Mouse (Mus musculus): Measurements from ENCODE around the gene Plac8. TPM values are rescaled to one million over a fixed set of nuclear protein-coding genes. Genes with fewer than 3 reads are reported as not detected.

Gene Plac8
- polyA plus RNA-seq, 1 experiment from 2014 or later, result 1.2 TPM

GRCm38 (mm10) chr5:100573256-100573655, 1.2 kb upstream of the Plac8 start:
- ATAC-seq (ENCODE audit: low FRiP score, low read depth), result no peak
- H3K27me3 ChIP-seq, result no peaks in the 10 kb centered on the region
- no peaks in the 10 kb centered on the region for H3K4me1 ChIP-seq
- no peak overlapping the region for H3K4me3 ChIP-seq
- H3K36me3 ChIP-seq, result no peaks in the 10 kb centered on the region
- no peak overlapping the region for H3K27ac ChIP-seq (replicated peaks)
- no peak overlapping the region for H3K4me2 ChIP-seq (replicated peaks)
- H3K9me3 ChIP-seq, result no peaks in the 10 kb centered on the region
- 91% methylated on average over 5 of the region's 5 CpGs for WGBS
- H3K9ac ChIP-seq (replicated peaks), result no peak overlapping the region

GRCm38 (mm10) chr5:100570716-100571115, 1.3 kb downstream of the Plac8 start:
- H3K4me2 ChIP-seq (replicated peaks), result no peak overlapping the region
- H3K4me3 ChIP-seq, result no peak overlapping the region
- no peak overlapping the region for H3K27ac ChIP-seq (replicated peaks)
- no peaks in the 10 kb centered on the region for H3K36me3 ChIP-seq
- no peak overlapping the region for H3K9ac ChIP-seq (replicated peaks)
- H3K27me3 ChIP-seq, result no peaks in the 10 kb centered on the region
- WGBS, result 56% methylated on average over 8 of the region's 8 CpGs
- no peak for ATAC-seq (ENCODE audit: low FRiP score, low read depth)
- H3K9me3 ChIP-seq, result no peaks in the 10 kb centered on the region
- no peaks in the 10 kb centered on the region for H3K4me1 ChIP-seq

- no peaks in the 10 kb centered on the region for H3K27me3 ChIP-seq
- no peaks in the 10 kb centered on the region for H3K9me3 ChIP-seq
- no peaks in the 10 kb centered on the region for H3K36me3 ChIP-seq
- H3K9ac ChIP-seq (replicated peaks), result no peak overlapping the region
- H3K27ac ChIP-seq (replicated peaks), result no peak overlapping the region
- WGBS, result 81% methylated on average over 13 of the region's 13 CpGs
- H3K4me3 ChIP-seq, result no peak overlapping the region
- ATAC-seq (ENCODE audit: low FRiP score, low read depth), result no peak
- no peaks in the 10 kb centered on the region for H3K4me1 ChIP-seq
- H3K4me2 ChIP-seq (replicated peaks), result no peak overlapping the region
Observed at GRCm38 (mm10) chr5:100569997-100570595, 1.9 kb downstream of the Plac8 start.

- Histone ChIP-seq H3K4me2 (replicated peaks) (no peak overlapping the region), H3K4me3 (no peak overlapping the region), H3K9ac (replicated peaks) (no peak overlapping the region), H3K27ac (replicated peaks) (no peak overlapping the region), H3K36me3 (no peaks in the 10 kb centered on the region), H3K27me3 (no peaks in the 10 kb centered on the region), H3K9me3 (no peaks in the 10 kb centered on the region), H3K4me1 (no peaks in the 10 kb centered on the region)
- no peak for ATAC-seq (ENCODE audit: low FRiP score, low read depth)
- 80% methylated on average over 18 of the region's 18 CpGs for WGBS
Observed at GRCm38 (mm10) chr5:100569250-100569934, 2.7 kb downstream of the Plac8 start.

GRCm38 (mm10) chr5:100568802-100569201, 3.2 kb downstream of the Plac8 start:
- no peak overlapping the region for H3K9ac ChIP-seq (replicated peaks)

GRCm38 (mm10) chr5:100568177-100568576, 3.9 kb downstream of the Plac8 start:
- Histone ChIP-seq H3K27me3 (no peaks in the 10 kb centered on the region), H3K36me3 (no peaks in the 10 kb centered on the region), H3K4me1 (no peaks in the 10 kb centered on the region), H3K4me3 (no peak overlapping the region), H3K27ac (replicated peaks) (no peak overlapping the region), H3K4me2 (replicated peaks) (no peak overlapping the region), H3K9ac (replicated peaks) (no peak overlapping the region), H3K9me3 (no peaks in the 10 kb centered on the region)
- no peak for ATAC-seq (ENCODE audit: low FRiP score, low read depth)
- 88% methylated on average over 8 of the region's 8 CpGs for WGBS

More at GRCm38 (mm10) chr5:100568802-100569201, 3.2 kb downstream of the Plac8 start:
- Histone ChIP-seq H3K4me2 (replicated peaks) (no peak overlapping the region), H3K27me3 (no peaks in the 10 kb centered on the region), H3K9me3 (no peaks in the 10 kb centered on the region), H3K36me3 (no peaks in the 10 kb centered on the region), H3K27ac (replicated peaks) (no peak overlapping the region), H3K4me3 (no peak overlapping the region), H3K4me1 (no peaks in the 10 kb centered on the region)
- 90% methylated on average over 3 of the region's 3 CpGs for WGBS
- no peak for ATAC-seq (ENCODE audit: low FRiP score, low read depth)

GRCm38 (mm10) chr5:100567258-100568032, 4.6 kb downstream of the Plac8 start:
- no peak overlapping the region for H3K4me3 ChIP-seq
- H3K4me2 ChIP-seq (replicated peaks), result no peak overlapping the region
- no peaks in the 10 kb centered on the region for H3K9me3 ChIP-seq
- H3K9ac ChIP-seq (replicated peaks), result no peak overlapping the region
- WGBS, result 77% methylated on average over 13 of the region's 13 CpGs
- H3K27ac ChIP-seq (replicated peaks), result no peak overlapping the region
- no peaks in the 10 kb centered on the region for H3K36me3 ChIP-seq
- no peaks in the 10 kb centered on the region for H3K27me3 ChIP-seq
- ATAC-seq (ENCODE audit: low FRiP score, low read depth), result no peak
- no peaks in the 10 kb centered on the region for H3K4me1 ChIP-seq

- H3K36me3 ChIP-seq, result no peaks in the 10 kb centered on the region
- ATAC-seq (ENCODE audit: low FRiP score, low read depth), result no peak
- H3K9ac ChIP-seq (replicated peaks), result no peak overlapping the region
- H3K4me2 ChIP-seq (replicated peaks), result no peak overlapping the region
- H3K9me3 ChIP-seq, result no peaks in the 10 kb centered on the region
- no peak overlapping the region for H3K4me3 ChIP-seq
- 75% methylated on average over 2 of the region's 2 CpGs for WGBS
- H3K27ac ChIP-seq (replicated peaks), result no peak overlapping the region
- H3K27me3 ChIP-seq, result no peaks in the 10 kb centered on the region
- H3K4me1 ChIP-seq, result no peaks in the 10 kb centered on the region
Observed at GRCm38 (mm10) chr5:100566798-100567197, 5.2 kb downstream of the Plac8 start.

GRCm38 (mm10) chr5:100562702-100563101, 9.3 kb downstream of the Plac8 start:
- H3K9me3 ChIP-seq, result no peaks in the 10 kb centered on the region
- no peak overlapping the region for H3K4me2 ChIP-seq (replicated peaks)
- 91% methylated on average over 9 of the region's 9 CpGs for WGBS
- H3K27ac ChIP-seq (replicated peaks), result no peak overlapping the region
- H3K9ac ChIP-seq (replicated peaks), result no peak overlapping the region
- H3K27me3 ChIP-seq, result no peaks in the 10 kb centered on the region
- no peak for ATAC-seq (ENCODE audit: low FRiP score, low read depth)
- no peaks in the 10 kb centered on the region for H3K4me1 ChIP-seq
- no peak overlapping the region for H3K4me3 ChIP-seq
- H3K36me3 ChIP-seq, result no peaks in the 10 kb centered on the region

GRCm38 (mm10) chr5:100559357-100559756, 12.7 kb downstream of the Plac8 start:
- Histone ChIP-seq H3K27ac (replicated peaks) (no peak overlapping the region), H3K27me3 (no peaks in the 10 kb centered on the region), H3K9ac (replicated peaks) (no peak overlapping the region), H3K9me3 (no peaks in the 10 kb centered on the region), H3K4me2 (replicated peaks) (no peak overlapping the region), H3K4me1 (no peaks in the 10 kb centered on the region), H3K4me3 (no peak overlapping the region), H3K36me3 (no peaks in the 10 kb centered on the region)
- WGBS, result 95% methylated on average over 7 of the region's 7 CpGs
- no peak for ATAC-seq (ENCODE audit: low FRiP score, low read depth)

GRCm38 (mm10) chr5:100558783-100559182, 13.3 kb downstream of the Plac8 start:
- no peak overlapping the region for H3K9ac ChIP-seq (replicated peaks)
- H3K27ac ChIP-seq (replicated peaks), result no peak overlapping the region
- H3K36me3 ChIP-seq, result no peaks in the 10 kb centered on the region
- no peak for ATAC-seq (ENCODE audit: low FRiP score, low read depth)
- no peaks in the 10 kb centered on the region for H3K4me1 ChIP-seq
- WGBS, result 84% methylated on average over 3 of the region's 3 CpGs
- H3K4me3 ChIP-seq, result no peak overlapping the region
- H3K9me3 ChIP-seq, result no peaks in the 10 kb centered on the region
- no peaks in the 10 kb centered on the region for H3K27me3 ChIP-seq
- H3K4me2 ChIP-seq (replicated peaks), result no peak overlapping the region

GRCm38 (mm10) chr5:100557537-100557936, 14.5 kb downstream of the Plac8 start:
- Histone ChIP-seq H3K9me3 (no peaks in the 10 kb centered on the region), H3K27me3 (no peaks in the 10 kb centered on the region), H3K9ac (replicated peaks) (no peak overlapping the region), H3K4me1 (no peaks in the 10 kb centered on the region), H3K4me2 (replicated peaks) (no peak overlapping the region), H3K27ac (replicated peaks) (no peak overlapping the region), H3K36me3 (no peaks in the 10 kb centered on the region), H3K4me3 (no peak overlapping the region)
- ATAC-seq (ENCODE audit: low FRiP score, low read depth), result no peak
- WGBS, result 80% methylated on average over 9 of the region's 9 CpGs
